Mouse (Mus musculus) hematopoietic stem cell, adult 5-6 weeks (primary cell): Measurements from ENCODE around the gene Pcx. TPM values are rescaled to one million over a fixed set of nuclear protein-coding genes. Genes with fewer than 3 reads are reported as not detected.
A peak's percentile ranks its signal among the peaks of the same experiment; 100 is the strongest.
"Not testable (repeated sequence)": the region's sequence is repeated elsewhere in the genome, so short reads cannot be mapped to it uniquely, and the experiment has no call there.

Source experiments
- ATAC-seq, 2 experiments: fragments of 125-278 bp in 1 of 2; replicated peaks in 1 of 2; 2 replicates each; pipeline ENCODE4 v1.8.0; 2016 to 2017; ENCODE audit warnings: inconsistent platforms in 2 of 2, mild to moderate bottlenecking in 2 of 2, moderate number of reproducible peaks in 2 of 2, low read depth in 1 of 2, moderate TSS enrichment in 1 of 2; ENCODE audit not compliant: low FRiP score in 2 of 2, poor library complexity in 2 of 2, severe bottlenecking in 2 of 2, insufficient read depth in 1 of 2, low TSS enrichment in 1 of 2
- total RNA-seq: library from RNA; stranded (forward); fragments of 172-1452, 232-1000 nt; gene quantifications from 2 replicates; pipeline ENCODE4 v1.2.3, GENCODE M21; 2017

Pcx gene
- total RNA-seq, 1 experiment from 2014 or later: 1.2 TPM

DNA sequence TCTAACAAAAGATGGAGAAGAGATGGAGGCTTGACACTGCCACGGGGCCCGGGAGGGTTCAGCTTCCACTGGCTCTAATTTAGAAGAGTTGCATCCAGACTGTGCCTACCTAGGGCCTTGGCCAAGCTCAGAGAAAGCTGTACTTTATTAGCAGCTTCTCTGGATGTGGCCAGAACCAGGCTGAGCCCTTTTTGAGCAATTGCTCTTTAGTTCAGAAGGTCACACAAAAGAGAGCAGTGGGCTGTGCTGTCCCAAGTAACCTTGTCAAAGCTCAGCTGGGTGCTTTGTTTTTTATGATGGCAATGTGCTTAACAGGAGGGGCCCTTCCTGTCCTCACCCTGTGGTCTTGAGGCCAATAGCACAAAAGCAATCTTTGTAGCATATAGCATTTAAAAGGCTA lies 57.4 kb downstream of the Pcx start:
- ATAC-seq: no peak

DNA sequence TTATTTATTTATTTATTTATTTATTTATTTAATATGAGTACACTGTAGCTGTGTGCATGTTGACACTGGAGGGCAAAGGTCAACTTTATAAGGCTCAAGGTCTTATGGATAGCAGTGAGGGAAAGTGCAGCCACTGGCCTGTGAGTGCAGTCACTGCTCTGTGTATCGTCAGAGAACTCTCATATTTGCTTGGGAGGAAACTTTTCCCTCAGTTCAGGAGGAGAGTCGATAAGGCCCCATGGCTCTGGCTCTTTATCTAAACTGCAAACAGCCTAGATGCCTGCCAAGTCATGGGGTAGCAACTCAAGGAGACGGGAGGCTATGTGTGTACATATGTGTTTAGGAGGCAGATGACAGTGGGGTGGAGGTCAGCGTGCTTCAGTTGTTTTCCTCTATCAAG lies 58.6 kb downstream of the Pcx start:
- no peak; a peak in 1 of 4 replicates for ATAC-seq

DNA sequence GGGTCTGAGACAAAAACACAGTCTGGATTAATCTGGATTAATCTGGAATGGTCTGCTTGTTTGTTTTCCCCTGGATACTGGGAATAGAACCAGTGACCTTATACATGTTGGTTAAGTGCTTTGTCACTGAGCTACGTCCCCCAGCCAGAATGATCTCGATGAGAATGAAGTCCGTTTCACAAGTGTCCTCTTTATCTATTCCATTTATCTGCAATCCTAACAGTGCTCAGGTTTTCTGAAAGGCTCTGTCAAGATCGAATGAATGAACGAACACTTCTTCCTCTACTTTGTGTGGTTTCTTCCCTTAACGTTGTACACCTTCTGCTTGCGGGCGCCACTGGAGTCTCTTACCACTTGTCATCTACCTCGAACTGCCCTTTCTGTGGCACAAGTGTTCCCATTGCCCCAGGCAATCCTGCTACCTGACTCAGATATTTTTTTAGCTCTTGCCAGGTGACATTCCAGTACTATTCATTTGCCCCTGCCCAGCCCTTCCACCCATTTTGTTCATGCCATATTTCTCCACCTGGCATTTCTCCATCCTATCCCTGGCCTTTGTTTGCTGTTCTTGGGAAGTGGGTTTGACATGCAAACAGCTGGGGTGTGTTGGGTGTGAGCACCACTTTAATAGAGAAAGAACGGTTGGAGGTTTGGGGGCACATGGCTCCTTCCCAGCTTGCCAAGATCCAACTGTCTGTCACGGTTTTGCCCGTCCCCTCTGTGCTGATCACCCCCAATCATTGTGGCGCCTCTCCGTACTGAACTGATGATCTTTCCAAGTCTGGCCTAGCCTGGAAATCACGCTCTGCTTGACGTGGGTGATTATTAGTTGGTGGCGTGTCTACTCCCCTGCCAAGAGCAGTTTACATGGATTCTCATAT lies 59.3 kb downstream of the Pcx start:
- no peak for ATAC-seq

DNA sequence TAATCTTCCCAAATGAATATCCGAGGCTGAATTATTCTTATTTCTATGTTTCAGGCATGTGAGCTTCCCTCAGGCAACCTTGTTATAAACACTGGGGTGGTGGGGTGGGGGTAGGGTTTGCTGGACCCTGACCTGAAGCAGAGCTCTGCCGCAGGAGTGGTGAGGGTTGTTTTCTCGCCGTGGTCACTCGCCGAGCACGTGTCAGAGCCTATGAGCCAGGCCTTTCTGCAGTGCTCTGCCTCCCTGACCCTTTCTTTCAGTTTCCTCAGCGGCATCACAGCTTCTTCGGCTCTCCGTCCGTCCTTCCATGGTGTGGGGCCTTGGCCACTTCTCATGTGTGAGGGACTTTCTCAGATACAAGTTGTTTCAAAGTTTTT lies 60.0 kb downstream of the Pcx start:
- no peak for ATAC-seq

DNA sequence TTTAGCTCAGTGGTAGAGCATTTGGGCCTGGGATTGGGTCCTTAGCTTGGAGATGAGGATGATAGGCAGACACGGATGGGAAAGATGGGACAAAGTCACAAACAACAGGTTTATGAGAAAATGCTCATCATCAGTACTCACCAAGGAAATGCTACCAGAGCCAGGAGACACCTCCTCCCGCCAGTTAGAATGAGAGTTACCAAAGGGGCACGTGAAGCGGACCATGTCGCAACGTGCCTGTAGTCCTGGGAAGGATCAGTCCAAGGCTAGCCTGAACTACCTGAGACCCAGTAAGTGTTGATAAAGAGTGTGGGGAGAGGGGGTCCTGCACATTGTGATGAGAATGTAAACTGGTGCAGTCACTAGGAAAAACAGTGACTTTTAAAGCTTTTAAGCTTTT lies 60.5 kb downstream of the Pcx start:
- ATAC-seq: no peak

DNA sequence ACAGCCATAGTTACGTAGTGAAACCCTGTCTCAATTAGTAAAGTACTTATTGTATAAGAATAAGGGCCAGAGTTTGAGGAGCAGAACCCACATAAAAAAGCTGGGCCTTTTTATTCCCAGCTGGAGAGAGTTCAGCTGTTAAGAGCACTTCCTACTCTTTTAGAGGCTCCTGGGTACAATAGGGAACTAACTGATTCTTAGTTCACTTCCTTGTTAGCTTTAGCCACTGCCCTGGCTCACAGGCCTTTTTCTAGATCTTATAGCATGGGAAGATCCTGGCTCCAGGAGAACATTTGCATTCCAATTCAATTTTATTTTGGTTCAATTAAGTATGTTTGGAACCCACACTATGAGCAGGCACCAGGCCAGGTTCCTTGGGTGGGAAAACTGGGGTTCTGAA lies 61.4 kb downstream of the Pcx start:
- no peak for ATAC-seq

DNA sequence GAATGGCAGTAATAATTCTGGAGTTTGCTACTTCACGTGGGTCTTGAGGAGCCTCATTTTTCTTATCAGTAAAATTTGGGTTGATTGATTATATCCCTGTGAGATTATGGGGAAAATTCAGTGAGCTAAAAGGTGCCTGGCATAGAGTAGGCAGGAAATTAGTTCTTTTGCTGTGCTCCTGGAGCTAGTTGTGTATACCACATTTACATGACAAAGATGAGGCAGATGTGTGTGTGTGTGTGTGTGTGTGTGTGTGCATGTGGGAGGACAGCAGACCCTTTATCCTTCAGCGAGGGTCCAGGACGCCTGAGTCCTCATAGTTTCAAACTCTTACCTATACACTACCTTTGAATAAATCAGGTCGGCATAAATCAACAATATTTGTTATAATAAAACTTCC lies 61.8 kb downstream of the Pcx start:
- no peak for ATAC-seq

DNA sequence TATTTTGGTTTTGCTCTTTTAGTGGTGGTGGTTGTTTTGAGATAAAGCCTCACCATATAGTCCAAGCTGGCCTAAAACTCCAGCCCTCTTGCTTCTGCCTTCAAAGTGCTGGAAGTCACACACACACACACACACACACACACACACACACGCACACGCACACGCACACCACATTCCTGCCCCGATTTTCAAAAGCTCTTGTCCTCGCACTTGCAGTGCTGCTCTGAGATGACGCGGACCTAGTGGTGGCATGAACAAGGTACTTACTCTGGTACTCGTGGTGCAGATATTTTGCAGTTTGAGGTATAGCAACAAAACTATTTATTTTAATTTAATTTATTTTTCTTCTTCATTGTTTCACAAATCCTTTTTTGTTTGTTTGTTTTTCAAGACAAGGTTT lies 62.2 kb downstream of the Pcx start:
- ATAC-seq: no peak

DNA sequence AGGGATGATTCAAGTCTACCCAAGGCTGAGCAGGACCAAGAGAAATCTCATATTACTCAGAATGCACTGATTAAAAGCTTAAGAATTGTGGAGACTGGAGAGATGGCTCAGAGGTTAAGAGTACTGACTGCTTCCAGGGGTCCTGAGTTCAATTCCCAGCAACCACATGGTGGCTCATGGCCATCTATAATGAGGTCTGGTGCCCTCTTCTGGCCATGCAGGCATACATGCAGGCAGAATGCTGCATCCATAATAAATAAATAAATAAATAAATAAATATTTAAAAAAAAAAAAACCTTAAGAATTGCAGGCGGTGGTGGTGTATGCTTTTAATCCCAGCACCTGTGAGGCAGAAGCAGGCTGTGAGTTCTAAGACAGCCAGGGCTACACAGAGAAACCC lies 63.0 kb downstream of the Pcx start:
- no peak for ATAC-seq

DNA sequence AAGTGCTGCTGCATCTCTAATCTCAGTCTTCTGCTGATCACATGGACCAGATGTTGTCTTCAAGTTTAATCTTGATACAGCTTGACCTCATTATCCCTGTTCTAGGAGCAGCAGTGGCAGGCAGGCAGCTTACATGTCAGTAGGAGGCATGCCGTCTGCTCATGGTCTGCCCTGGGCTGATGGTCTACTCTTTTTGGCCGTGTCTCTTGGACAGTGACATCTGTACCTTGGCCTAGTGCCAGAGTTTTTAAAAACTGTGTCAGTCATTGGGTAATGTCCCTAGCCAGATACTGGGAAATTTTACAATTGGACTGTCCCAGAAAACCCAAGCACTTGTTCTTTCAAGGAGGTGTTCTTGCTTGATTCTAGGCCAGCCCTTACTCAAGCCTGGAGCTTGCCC lies 68.5 kb downstream of the Pcx start:
- ATAC-seq: no peak

DNA sequence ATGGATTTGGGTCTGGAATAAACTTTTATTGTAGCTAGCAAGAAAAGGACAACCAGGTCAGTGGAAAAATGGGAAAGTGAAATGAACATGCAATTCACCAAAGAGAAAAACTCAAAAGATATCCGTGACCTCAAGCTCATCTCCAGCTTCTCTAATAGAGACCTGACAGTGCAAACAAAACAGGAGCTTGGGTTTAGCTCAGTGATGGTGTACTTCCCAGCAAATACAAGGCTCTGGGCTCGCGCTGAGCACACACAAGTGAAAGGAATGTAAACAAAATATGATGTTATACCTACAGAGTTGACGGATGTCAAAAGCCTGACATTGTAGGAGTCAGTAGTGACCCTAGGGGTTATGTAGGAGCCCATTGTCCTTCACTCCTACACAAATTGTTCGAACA lies 69.0 kb downstream of the Pcx start:
- ATAC-seq: no peak

DNA sequence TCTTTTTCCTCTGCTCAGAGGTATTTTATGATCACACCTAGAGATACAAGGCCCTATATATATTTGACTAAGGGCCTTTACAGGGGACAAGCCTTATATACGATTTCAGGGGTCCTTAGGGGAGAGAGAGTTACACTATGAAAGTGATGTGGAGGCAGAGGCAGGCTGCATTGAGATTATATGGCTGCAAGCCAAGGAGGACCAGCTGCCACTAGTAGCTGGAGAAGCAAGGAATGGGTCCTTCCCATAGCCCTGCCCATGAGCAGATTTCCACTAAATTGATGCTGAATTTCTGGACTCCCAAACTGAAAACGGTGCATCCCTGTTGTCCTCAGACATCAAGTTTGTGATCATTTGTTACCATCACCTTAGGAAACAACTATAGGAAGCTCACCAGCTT lies 73.6 kb downstream of the Pcx start:
- ATAC-seq: no peak

DNA sequence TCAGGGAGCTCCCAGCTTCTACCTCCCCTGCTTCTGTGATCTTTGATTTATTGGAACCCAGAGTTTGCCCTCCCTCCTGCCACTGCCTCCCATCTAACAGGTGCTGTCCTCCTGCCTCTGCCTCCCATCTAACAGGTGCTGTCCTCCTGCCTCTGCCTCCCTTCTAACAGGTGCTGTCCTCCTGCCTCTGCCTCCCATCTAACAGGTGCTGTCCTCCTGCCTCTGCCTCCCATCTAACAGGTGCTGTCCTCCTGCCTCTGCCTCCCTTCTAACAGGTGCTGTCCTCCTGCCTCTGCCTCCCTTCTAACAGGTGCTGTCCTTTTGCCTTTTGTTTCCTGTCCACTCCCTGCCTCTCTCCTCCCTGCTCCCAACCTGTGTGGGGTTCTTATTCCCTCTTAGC lies 76.5 kb downstream of the Pcx start:
- not testable (repeated sequence) for ATAC-seq

DNA sequence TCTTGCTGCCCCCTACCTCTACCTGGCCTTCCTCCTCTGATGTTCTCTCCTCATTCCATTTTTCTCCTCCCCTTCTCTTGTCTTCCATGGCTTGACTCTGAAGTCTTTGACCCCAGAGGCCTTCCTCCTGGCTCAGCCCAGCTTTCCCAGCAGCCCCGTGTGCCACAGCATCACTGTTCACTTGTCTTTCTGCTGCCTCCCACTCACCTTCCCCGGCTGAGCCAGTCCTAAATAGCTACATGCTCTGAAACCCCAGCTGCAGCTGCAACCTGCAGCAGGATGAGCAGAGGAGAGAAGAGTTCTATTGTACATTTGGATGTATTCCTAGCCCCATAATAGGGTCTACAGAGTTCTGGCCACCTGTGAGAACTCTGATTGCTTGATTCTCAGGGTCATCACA lies 77.2 kb downstream of the Pcx start:
- no peak for ATAC-seq

DNA sequence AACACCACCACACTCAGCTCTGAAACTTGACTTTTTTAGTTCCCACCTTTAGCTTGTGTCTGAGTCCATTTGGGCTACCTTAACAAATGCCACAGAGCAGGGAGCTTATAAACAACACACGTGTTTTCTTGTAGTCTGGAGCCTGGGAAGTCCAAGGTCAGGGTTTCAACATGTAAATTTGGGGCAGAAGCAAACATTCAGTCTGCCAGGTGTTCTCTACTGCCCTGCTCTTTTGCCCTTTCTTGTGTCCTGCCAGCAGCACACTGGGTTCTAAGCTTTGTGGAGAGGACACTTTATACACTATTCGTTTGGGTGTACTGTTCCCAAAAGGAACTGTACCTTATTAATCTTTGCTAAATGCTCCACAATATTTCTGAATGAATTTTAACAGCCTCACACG lies 78.2 kb downstream of the Pcx start:
- ATAC-seq: no peak

DNA sequence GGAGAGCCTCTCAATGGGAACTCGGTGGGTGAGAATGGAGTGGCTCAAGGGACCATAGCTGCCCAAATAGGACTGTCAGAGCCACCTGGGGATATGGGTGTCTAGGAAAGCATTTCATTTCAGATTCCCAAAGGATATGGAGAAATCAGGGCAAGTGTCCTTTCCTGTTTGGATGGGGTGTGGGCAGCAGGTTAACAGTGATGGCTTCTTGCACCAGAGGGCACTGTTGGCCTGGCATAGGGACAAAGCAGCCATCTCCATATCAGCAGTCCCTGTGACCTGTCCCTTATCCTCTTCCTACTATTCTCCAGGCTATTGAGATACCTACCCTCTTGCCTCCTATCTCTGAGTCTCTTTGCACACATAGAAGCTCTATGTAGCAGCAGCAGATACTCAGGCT lies 78.8 kb downstream of the Pcx start:
- no peak for ATAC-seq

DNA sequence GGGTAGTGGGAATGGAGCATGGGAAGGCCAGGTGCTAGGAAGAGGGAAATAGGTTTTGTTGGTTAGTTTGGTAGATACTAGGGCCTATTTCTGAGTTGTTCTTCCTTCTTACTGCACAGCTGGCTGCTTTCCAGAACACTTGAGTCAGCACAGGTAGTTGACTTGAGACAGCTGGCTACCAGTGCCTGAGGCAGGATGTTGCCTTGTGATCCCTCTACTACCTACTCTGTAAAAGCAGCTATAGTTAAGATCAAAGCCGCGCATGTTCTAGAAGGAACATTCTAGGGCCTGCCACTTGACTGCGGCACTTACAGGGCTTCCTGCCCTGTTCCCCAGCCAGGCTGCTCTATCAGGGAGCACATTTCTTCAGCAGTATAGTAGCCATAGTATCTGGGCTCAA lies 79.8 kb downstream of the Pcx start:
- 0 out of 4 replicates have a peak, but pooled peaks have one; percentile 12 to 25 for ATAC-seq

DNA sequence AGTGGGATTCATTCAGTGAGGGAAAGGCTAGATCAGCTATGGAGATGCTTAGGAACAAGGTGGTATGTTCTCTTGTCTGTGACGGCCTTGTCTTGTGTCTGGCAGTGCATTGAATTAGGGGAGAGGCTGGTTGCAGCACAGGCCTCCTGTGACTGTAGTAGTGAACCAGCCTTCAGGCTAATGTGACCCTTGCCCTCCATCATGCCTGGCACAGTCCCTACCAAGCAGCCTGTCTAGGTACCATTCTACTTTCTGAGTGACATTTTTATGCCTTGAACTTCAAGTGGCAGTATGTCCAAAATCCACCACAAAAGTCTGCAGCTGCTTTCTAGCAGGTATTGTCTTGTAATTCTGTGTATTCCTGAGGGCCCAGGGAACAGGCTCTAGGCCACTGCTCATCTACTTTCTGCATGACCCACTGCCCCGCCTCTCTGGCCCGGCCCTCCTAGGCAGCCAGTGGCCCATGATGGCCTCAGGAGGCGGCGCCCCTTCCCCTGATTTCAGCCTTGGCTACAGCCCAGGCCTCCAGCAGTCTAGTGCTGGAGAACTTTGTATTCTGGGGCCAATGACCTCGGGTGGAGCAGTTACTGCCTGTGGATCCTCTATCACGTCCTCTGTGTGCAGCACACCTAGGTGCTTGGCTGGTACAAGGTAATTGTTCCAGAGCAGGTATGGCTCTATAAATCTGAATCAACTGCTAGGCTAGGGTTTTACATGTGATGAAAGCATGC lies 83.7 kb downstream of the Pcx start:
- no peak for ATAC-seq

DNA sequence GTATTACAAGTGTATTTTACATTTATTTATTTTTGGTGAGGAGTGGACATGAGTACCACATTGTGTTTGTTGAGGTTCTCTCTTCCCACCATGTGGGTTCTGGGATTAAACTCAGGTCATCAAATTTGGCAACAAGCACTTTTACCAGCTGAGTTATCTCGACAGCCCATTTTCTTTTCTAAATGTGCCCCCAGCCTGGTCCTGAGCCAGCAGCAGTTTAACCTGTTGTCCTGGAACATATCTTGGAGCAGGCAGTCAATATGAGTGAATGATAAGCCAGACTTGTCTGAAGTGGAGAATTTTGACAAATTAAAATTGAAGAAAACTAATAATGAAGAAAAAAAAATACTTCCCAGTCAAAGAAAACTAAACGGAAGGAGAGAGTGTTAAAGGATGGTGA lies 85.8 kb downstream of the Pcx start:
- ATAC-seq: no peak
